Mouse (Mus musculus) embryonic fibroblast, embryonic 13.5 days (primary cell): Measurements from ENCODE around the gene Minos1. TPM values are rescaled to one million over a fixed set of nuclear protein-coding genes. Genes with fewer than 3 reads are reported as not detected.

ENCODE experiments used
- H3K27ac ChIP-seq: 2 replicates; pipeline ENCODE4 v1.5.1; 2012; ENCODE audit warnings: low read length, control low read depth, inconsistent platforms; ENCODE audit not compliant: insufficient read depth
- H3K4me1 ChIP-seq: 2 replicates; pipeline ENCODE4 v1.6.1; 2011; ENCODE audit warnings: low read length; ENCODE audit not compliant: control insufficient read depth, insufficient read depth
- H3K4me3 ChIP-seq: 2 replicates; pipeline ENCODE4 v1.5.1; 2011; ENCODE audit warnings: mild to moderate bottlenecking, control low read depth, low read length; ENCODE audit not compliant: insufficient read depth
- CTCF ChIP-seq: IDR thresholded peaks from 2 replicates; pipeline ENCODE4 v1.5.1; 2011; ENCODE audit warnings: mild to moderate bottlenecking, control low read depth, low read length, moderate library complexity, borderline replicate concordance; ENCODE audit not compliant: insufficient read depth
- POLR2A ChIP-seq: IDR thresholded peaks from 2 replicates; pipeline ENCODE4 v1.6.1; 2011; ENCODE audit warnings: low read depth, mild to moderate bottlenecking, control low read depth, low read length, moderate library complexity
- polyA plus RNA-seq: library from polyadenylated mRNA; stranded (reverse); fragments of >200 nt; gene quantifications from 2 replicates; pipeline ENCODE4 v1.2.4, GENCODE M21; 2011; ENCODE audit warnings: low read depth; ENCODE audit not compliant: missing spikeins, insufficient read length

The Minos1 gene
- polyA plus RNA-seq, 1 experiment: 178 TPM

GRCm38 (mm10) chr4:139101546-139101945 lies 29.4 kb downstream of the Minos1 start:
- H3K4me3 ChIP-seq: no peak overlapping the region
- TF ChIP-seq CTCF: no peak
- no peak for TF ChIP-seq POLR2A
- H3K27ac ChIP-seq: no peak overlapping the region
- peaks cover 13% of the 10 kb centered on the region for H3K4me1 ChIP-seq

GRCm38 (mm10) chr4:139100326-139100725 lies 30.6 kb downstream of the Minos1 start:
- Histone ChIP-seq H3K4me1 (peaks cover 1% of the 10 kb centered on the region; the same call in 1 of the 2 replicates), H3K27ac (no peak overlapping the region), H3K4me3 (no peak overlapping the region)
- TF ChIP-seq POLR2A (no peak), CTCF (no peak)

- H3K27ac ChIP-seq: no peak overlapping the region
- no peaks in the 10 kb centered on the region; the same call in 1 of the 2 replicates for H3K4me1 ChIP-seq
- no peak for TF ChIP-seq CTCF
- no peak overlapping the region for H3K4me3 ChIP-seq
Observed at GRCm38 (mm10) chr4:139096201-139096600, 34.7 kb downstream of the Minos1 start.

GRCm38 (mm10) chr4:139095406-139095805 lies 35.5 kb downstream of the Minos1 start:
- no peak overlapping the region for H3K4me3 ChIP-seq
- no peak for TF ChIP-seq POLR2A
- no peak for TF ChIP-seq CTCF
- H3K27ac ChIP-seq: no peak overlapping the region
- H3K4me1 ChIP-seq: peaks cover 2% of the 10 kb centered on the region; the same call in 1 of the 2 replicates

- TF ChIP-seq POLR2A (no peak), CTCF (no peak)
- Histone ChIP-seq H3K27ac (no peak overlapping the region), H3K4me1 (peaks cover 2% of the 10 kb centered on the region; the same call in 1 of the 2 replicates), H3K4me3 (0 out of 2 replicates have a peak overlapping the region, but pooled peaks have one; percentile 18)
Observed at GRCm38 (mm10) chr4:139093196-139093530, 37.8 kb downstream of the Minos1 start.

GRCm38 (mm10) chr4:139092356-139093195 lies 38.3 kb downstream of the Minos1 start, which contains the start of gene Nbl1:
Nbl1 (minus strand) TSS chr4:139092993.
- Histone ChIP-seq H3K4me1 (peaks cover 2% of the 10 kb centered on the region; the same call in 1 of the 2 replicates), H3K27ac (peak within 1 kb of the TSS; percentile 55), H3K4me3 (peak within 1 kb of the TSS; percentile 93)
- TF ChIP-seq CTCF (no peak), POLR2A (peak; percentile 64)

- peak overlapping the region; percentile 93 for H3K4me3 ChIP-seq
- peak overlapping the region; percentile 55 for H3K27ac ChIP-seq
- peaks cover 2% of the 10 kb centered on the region; the same call in 1 of the 2 replicates for H3K4me1 ChIP-seq
- TF ChIP-seq POLR2A (no peak), CTCF (no peak)
Observed at GRCm38 (mm10) chr4:139091478-139092355, 39.2 kb downstream of the Minos1 start.

- H3K4me1 ChIP-seq: peaks cover 2% of the 10 kb centered on the region; the same call in 1 of the 2 replicates
- peak overlapping the region; percentile 93 for H3K4me3 ChIP-seq
- H3K27ac ChIP-seq: no peak overlapping the region
- TF ChIP-seq CTCF (no peak), POLR2A (no peak)
Observed at GRCm38 (mm10) chr4:139091066-139091465, 39.8 kb downstream of the Minos1 start.

GRCm38 (mm10) chr4:139090303-139090940 lies 40.5 kb downstream of the Minos1 start:
- Histone ChIP-seq H3K27ac (no peak overlapping the region), H3K4me3 (no peak overlapping the region), H3K4me1 (peaks cover 2% of the 10 kb centered on the region; the same call in 1 of the 2 replicates)
- TF ChIP-seq CTCF (no peak), POLR2A (no peak)
